Mouse (Mus musculus): ENCODE data around the gene Khdrbs2. TPM values are rescaled to one million over a fixed set of nuclear protein-coding genes. Genes with fewer than 3 reads are reported as not detected.
A peak's percentile ranks its signal among the peaks of the same experiment; 100 is the strongest.

The Khdrbs2 gene
- total and polyA plus RNA-seq, 2 experiments from 2014 or later, result 29.0 to 41.1 TPM

DNA sequence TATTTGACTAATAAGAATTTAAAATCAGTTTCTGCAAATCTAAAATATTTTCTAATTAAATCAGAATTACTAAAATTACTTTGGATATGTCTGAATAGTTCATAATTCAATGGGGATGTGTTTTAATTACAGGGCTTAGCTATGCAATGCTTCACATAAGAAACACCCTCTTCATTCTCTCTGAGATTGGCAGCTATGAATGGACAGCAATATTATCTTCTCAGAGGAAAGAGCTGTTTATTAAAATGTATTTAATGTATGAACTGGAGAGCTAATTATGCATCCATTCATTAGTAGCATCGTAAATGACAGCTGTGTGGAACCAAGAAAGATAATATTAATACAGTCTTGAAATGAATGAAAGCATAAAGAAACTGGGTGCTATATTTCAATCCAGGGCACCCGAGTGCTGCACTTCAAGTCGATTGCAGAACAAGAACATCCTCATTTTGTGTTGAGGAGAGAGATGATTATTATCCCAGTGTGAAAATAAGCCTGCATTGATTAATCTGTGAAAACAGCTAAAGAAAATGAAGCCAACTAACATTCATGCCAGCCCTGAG lies 477.2 kb downstream of the Khdrbs2 start:
- DNase-seq (ENCODE audit: low spot score) (no peak), ATAC-seq (ENCODE audit: low FRiP score) (no peak)
- TF ChIP-seq CTCF (IDR thresholded peaks at IDR 0.05), result no peak
- no peak overlapping the region for H3K27ac ChIP-seq (ENCODE audit: low read depth, low read length)
- no peak overlapping the region for H3K9ac ChIP-seq (replicated peaks; ENCODE audit: low read length, poor library complexity, severe bottlenecking)
- H3K4me1 ChIP-seq (ENCODE audit: insufficient read depth, low read length), result no peaks in the 10 kb centered on the region
- H3K36me3 ChIP-seq (ENCODE audit: insufficient read depth, low read length), result no peaks in the 10 kb centered on the region
- H3K4me2 ChIP-seq (ENCODE audit: low read depth, low read length, poor library complexity, severe bottlenecking), result no peak overlapping the region
- no peaks in the 10 kb centered on the region for H3K9me3 ChIP-seq (ENCODE audit: low read length)
- H3K4me3 ChIP-seq (ENCODE audit: low read depth, low read length), result no peak overlapping the region
- 56% methylated on average over 3 of the region's 3 CpGs for WGBS
- no peaks in the 10 kb centered on the region for H3K27me3 ChIP-seq (ENCODE audit: insufficient read depth, low read length)

DNA sequence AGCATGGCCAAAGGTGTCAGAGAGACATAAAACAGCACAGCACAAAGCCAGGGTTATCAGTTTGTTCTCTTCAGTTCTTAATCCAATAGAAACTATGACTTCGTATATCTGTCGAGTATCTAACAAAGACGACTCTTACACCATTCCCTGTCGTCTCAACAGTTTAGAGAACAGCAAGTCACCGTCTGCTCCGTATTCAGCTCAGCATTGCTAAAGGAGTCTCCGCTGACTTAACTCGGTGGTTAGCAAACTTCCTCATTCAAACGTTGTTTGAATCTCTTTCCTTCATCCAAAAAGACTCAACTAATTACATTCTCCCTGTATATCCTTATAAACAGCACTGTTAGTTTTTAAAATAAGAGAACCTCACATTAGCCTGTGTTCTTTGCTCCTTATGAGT lies 521.3 kb downstream of the Khdrbs2 start:
- no peaks in the 10 kb centered on the region for H3K4me1 ChIP-seq (ENCODE audit: insufficient read depth, low read length)
- no peak for DNase-seq (ENCODE audit: low spot score)
- WGBS, result 79% methylated on average over 9 of the region's 9 CpGs
- no peak overlapping the region for H3K4me3 ChIP-seq (ENCODE audit: low read depth, low read length)
- ATAC-seq (ENCODE audit: low FRiP score), result no peak
- H3K36me3 ChIP-seq (ENCODE audit: insufficient read depth, low read length), result no peaks in the 10 kb centered on the region
- H3K9ac ChIP-seq (replicated peaks; ENCODE audit: low read length, poor library complexity, severe bottlenecking), result no peak overlapping the region
- no peaks in the 10 kb centered on the region for H3K27me3 ChIP-seq (ENCODE audit: insufficient read depth, low read length)
- no peak overlapping the region for H3K4me2 ChIP-seq (ENCODE audit: low read depth, low read length, poor library complexity, severe bottlenecking)
- H3K9me3 ChIP-seq (ENCODE audit: low read length), result no peaks in the 10 kb centered on the region
- no peak for TF ChIP-seq CTCF (IDR thresholded peaks at IDR 0.05)
- H3K27ac ChIP-seq (ENCODE audit: low read depth, low read length), result no peak overlapping the region

DNA sequence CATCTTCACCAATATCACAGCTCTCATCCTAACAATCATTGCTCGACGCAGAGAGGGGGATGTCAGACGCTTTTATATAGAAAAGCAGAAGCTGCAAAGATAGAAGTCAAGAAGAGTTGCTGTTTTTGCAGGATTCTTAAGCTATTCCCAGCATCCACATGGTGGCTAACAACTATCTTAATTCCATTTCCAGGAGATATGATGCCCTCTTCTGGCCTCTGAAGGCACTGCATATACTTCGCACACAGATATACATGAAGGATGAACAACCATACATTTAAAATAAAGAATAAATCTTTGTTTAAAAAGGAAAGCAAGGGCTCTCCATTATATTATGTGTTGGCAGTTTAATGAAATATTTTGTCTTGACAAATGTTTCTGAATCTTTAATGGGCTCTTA lies 527.6 kb downstream of the Khdrbs2 start:
- Histone ChIP-seq H3K27me3 (ENCODE audit: insufficient read depth, low read length) (no peaks in the 10 kb centered on the region), H3K27ac (ENCODE audit: low read depth, low read length) (no peak overlapping the region), H3K36me3 (ENCODE audit: insufficient read depth, low read length) (no peaks in the 10 kb centered on the region), H3K9me3 (ENCODE audit: low read length) (no peaks in the 10 kb centered on the region), H3K4me3 (ENCODE audit: low read depth, low read length) (no peak overlapping the region), H3K4me1 (ENCODE audit: insufficient read depth, low read length) (no peaks in the 10 kb centered on the region), H3K9ac (replicated peaks; ENCODE audit: low read length, poor library complexity, severe bottlenecking) (no peak overlapping the region), H3K4me2 (ENCODE audit: low read depth, low read length, poor library complexity, severe bottlenecking) (no peak overlapping the region)
- peak; percentile 24; the same call in 1 of the 2 replicates for TF ChIP-seq CTCF (IDR thresholded peaks at IDR 0.05)
- 97% methylated on average over 4 of the region's 4 CpGs for WGBS
- DNase-seq (ENCODE audit: low spot score) (no peak), ATAC-seq (ENCODE audit: low FRiP score) (no peak)

DNA sequence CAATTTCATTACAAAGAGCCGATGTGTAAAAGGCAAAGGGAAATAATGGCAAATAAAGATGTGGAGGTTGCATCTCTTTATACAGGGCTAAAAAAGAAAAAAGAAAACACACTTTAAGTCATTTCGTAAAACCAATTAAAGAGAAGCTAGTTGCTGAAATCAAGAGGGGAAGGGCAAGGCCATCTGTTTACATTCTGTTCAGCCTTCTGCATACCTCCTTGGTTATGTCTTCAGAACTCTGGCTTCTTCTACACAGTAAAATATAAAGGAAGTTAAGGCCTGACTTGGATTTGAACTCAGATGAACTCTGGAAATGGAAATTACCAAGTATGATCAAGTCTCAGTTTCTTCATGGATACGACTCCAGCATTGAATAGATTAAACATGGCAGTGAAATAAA lies 528.8 kb downstream of the Khdrbs2 start:
- Histone ChIP-seq H3K27ac (ENCODE audit: low read depth, low read length) (no peak overlapping the region), H3K4me2 (ENCODE audit: low read depth, low read length, poor library complexity, severe bottlenecking) (no peak overlapping the region), H3K4me1 (ENCODE audit: insufficient read depth, low read length) (no peaks in the 10 kb centered on the region), H3K9ac (replicated peaks; ENCODE audit: low read length, poor library complexity, severe bottlenecking) (no peak overlapping the region), H3K4me3 (ENCODE audit: low read depth, low read length) (no peak overlapping the region), H3K9me3 (ENCODE audit: low read length) (no peaks in the 10 kb centered on the region), H3K36me3 (ENCODE audit: insufficient read depth, low read length) (no peaks in the 10 kb centered on the region), H3K27me3 (ENCODE audit: insufficient read depth, low read length) (no peaks in the 10 kb centered on the region)
- no peak for ATAC-seq (ENCODE audit: low FRiP score)
- TF ChIP-seq CTCF (IDR thresholded peaks at IDR 0.05), result no peak
- no peak for DNase-seq (ENCODE audit: low spot score)
- 89% methylated on average over 3 of the region's 3 CpGs for WGBS

Data from midbrain, postnatal 0 days (tissue).